ENCODE assay signal across 8 mouse cellular contexts in genomic region chr3:107205994-107206393, GRCm38 (mm10). TPM values are rescaled to one million over a fixed set of nuclear protein-coding genes. Genes with fewer than 3 reads are reported as not detected.
A peak's percentile ranks its signal among the peaks of the same experiment; 100 is the strongest.
DNase-seq lines count a peak whose midpoint lies in the region; ATAC-seq and TF ChIP-seq lines count a peak whose summit lies in the region.
"Had no signal": no experiment of that assay in that cellular context is flagged by ENCODE, and none has a peak within 500 bp of the region (broad histone marks: within the 10 kb centered on the region; RNA-seq: fewer than 3 reads in every experiment).

No protein-coding gene starts in this region.

- no peak overlapping the region for H3K27ac ChIP-seq in cerebellum, adult 2 months (ENCODE audit: insufficient read depth, low read length)
- H3K27ac ChIP-seq: limb, embryonic 15.5 days had no signal

- WGBS in cerebellum, adult 2 months, result 15% methylated on average over 4 of the region's 4 CpGs
- WGBS in large intestine, adult 2 months, result 4% methylated on average over 4 of the region's 4 CpGs

- DNase-seq in MN1 (ENCODE audit: low spot score), result peak; percentile 60
- DNase-seq in cerebellum, adult 2 months, result peak; percentile 66 to 71
- peak; percentile 76 for DNase-seq in gastrocnemius, postnatal 10 days
- peak; percentile 28 for DNase-seq in large intestine, adult 2 months (ENCODE audit: low read depth, low spot score)
- peak; percentile 74 for DNase-seq in lung, postnatal 10 days
- DNase-seq in right cerebral cortex, postnatal 4 days, result peak; percentile 78

- no peaks in the 10 kb centered on the region for H3K27me3 ChIP-seq in cerebellum, adult 2 months (ENCODE audit: control insufficient read depth, insufficient read depth, low read length)
- H3K27me3 ChIP-seq: limb, embryonic 15.5 days had no signal

- no peak overlapping the region for H3K4me3 ChIP-seq in cerebellum, adult 2 months (replicated peaks; ENCODE audit: insufficient read depth, low read depth, low read length)
- H3K4me3 ChIP-seq: limb, embryonic 15.5 days had no signal

- peak; percentile 74 for ATAC-seq in CD4-positive, CD25-positive, alpha-beta regulatory T cell, adult 4 months

- no peak for TF ChIP-seq POLR2A in cerebellum, adult 2 months (IDR thresholded peaks at IDR 0.05; ENCODE audit: borderline replicate concordance, insufficient read depth, low read length)

- H3K4me1 ChIP-seq in cerebellum, adult 2 months (ENCODE audit: control insufficient read depth, insufficient read depth, low read length), result no peaks in the 10 kb centered on the region
- H3K4me1 ChIP-seq: limb, embryonic 15.5 days had no signal

- TF ChIP-seq CTCF in cerebellum, adult 2 months (IDR thresholded peaks at IDR 0.05; ENCODE audit: borderline replicate concordance, insufficient read depth, low read depth, low read length), result peak; percentile 81

RNA-seq across cellular contexts. Expression of gene Cym, which starts 15.5 kb away (rescaled TPM):
- polyA plus RNA-seq in CD4-positive, CD25-positive, alpha-beta regulatory T cell, adult 4 months (2017; shearing (Covaris generic)), result under 1 TPM in 1 of 2 experiments, not detected in 1; 0.43 TPM
- not detected in 2 replicates for polyA plus RNA-seq in cerebellum, adult 2 months (2012; rRNA removed)
- under 1 TPM in 1 of 2 experiments, not detected in 1; 0.20 TPM for total RNA-seq in gastrocnemius, postnatal 10 days (2021)
- polyA plus RNA-seq in large intestine, adult 2 months (2012; rRNA removed), result 0.10 and 1.4 TPM in 2 replicates

RNA-seq across cellular contexts. Expression of gene Kcna10, which starts 23.1 kb away (rescaled TPM):
- not detected for polyA plus RNA-seq in CD4-positive, CD25-positive, alpha-beta regulatory T cell, adult 4 months (2017; shearing (Covaris generic))
- 0.08 and 0.10 TPM in 2 replicates for polyA plus RNA-seq in cerebellum, adult 2 months (2012; rRNA removed)
- under 1 TPM in 1 of 2 experiments, not detected in 1; 0.19 TPM for total RNA-seq in gastrocnemius, postnatal 10 days (2021)
- not detected in 2 replicates for polyA plus RNA-seq in large intestine, adult 2 months (2012; rRNA removed)

RNA-seq across cellular contexts. Expression of gene A630076J17Rik, which starts 24.4 kb away (rescaled TPM):
- not detected for polyA plus RNA-seq in CD4-positive, CD25-positive, alpha-beta regulatory T cell, adult 4 months (2017; shearing (Covaris generic))
- polyA plus RNA-seq in cerebellum, adult 2 months (2012; rRNA removed), result not detected in 2 replicates
- total RNA-seq in gastrocnemius, postnatal 10 days (2021), result not detected
- not detected in 2 replicates for polyA plus RNA-seq in large intestine, adult 2 months (2012; rRNA removed)
- polyA plus RNA-seq: limb, embryonic 15.5 days had no signal

RNA-seq across cellular contexts. Expression of gene Prok1, which starts 33.5 kb away (rescaled TPM):
- not detected for polyA plus RNA-seq in CD4-positive, CD25-positive, alpha-beta regulatory T cell, adult 4 months (2017; shearing (Covaris generic))
- 0.87 and 1.0 TPM in 2 replicates for polyA plus RNA-seq in cerebellum, adult 2 months (2012; rRNA removed)
- under 1 TPM; 0.07 to 0.14 TPM for total RNA-seq in gastrocnemius, postnatal 10 days (2021)
- 0.11 TPM in 1 of 2 replicates, not detected in the other for polyA plus RNA-seq in large intestine, adult 2 months (2012; rRNA removed)

Comparison
In these comparisons a context has a peak if more than half of its experiments do, and no peak if none do; other contexts are left out.
1. DNase-seq: peak in every context shown above with its lines; median percentile 78 in right cerebral cortex, postnatal 4 days; 76 in gastrocnemius, postnatal 10 days; 74 in lung, postnatal 10 days; 68 in cerebellum, adult 2 months; 60 in MN1; 28 in large intestine, adult 2 months.